Mouse (Mus musculus): ENCODE measurements around the gene Uckl1. TPM values are rescaled to one million over a fixed set of nuclear protein-coding genes. Genes with fewer than 3 reads are reported as not detected.

Gene Uckl1
- total RNA-seq (2023) = 77.5 and 81.8 TPM in 2 replicates

DNA sequence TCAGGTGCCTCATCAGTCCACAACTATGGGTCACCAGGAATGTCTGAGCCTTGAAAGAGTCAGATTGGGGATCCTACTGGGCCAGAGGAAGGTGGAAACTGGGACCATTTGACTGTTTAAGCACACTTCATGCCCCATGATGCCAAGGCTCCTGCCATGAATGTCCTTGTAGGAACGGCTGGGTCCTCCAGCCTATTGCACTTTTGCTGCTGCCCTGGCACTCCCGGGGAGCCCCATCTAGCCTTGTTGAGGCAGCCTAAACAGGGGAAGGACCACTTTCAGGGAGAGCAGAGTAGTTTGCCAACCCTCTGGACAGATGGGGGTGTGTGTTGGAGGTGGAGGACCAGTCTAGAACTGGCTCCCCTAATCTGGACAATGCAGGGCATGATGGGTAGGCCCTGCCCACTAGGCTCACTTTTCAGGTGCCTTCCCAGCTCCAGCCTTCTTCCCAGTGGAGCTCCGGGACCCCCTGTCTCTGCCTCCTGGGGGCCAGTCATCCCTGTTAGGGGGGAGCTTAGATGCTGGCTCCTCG is at the start of gene Uckl1:
Uckl1 (minus strand) TSS at position 482 of the 532 bp plus-strand sequence.

DNA sequence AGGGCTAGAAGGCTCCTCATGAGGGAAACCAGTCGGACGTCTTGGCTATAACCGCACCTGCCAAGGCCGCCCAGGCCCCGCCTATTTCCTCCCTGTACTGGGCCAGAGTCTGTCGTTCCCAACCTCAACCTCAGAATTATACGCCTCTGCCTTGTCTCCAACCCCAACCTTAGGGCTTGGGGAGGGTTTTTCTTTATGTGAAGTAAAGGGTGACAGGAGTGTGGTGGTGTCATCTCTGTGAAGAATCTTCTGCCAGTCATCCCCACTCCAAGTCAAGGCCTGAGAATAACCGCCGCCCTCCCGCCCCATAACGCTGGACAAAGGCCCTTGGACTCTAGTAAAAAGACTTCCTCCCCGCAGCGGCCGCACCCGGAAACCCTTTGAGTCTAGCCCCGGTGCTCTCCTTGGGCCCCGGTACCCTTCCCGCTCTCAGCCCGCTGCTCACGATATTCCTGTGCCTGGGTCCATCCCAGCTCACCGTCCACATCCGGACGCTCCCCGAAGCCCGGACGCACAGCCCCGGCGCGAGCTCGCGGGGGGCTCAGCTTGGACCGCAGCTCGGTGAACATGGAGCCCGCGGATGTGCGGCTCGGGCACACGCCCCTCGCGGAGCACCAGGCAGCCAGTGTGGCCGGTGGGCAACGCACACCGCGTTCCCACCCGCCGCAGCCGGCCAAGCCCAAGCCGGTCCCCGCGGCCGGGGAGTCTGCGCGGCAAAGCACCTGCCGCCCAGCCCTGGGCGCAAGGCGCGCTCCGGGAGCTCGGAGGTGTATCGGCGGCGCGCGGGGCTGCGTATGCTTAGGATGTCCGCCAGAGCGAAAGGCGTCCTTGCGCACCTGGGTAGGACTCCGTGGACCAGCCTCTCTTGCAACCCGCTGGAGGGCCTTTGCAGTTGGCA is 14.0 kb upstream of the Uckl1 start, which contains the start of gene Samd10:
Samd10 (minus strand) TSS at position 759 of the 898 bp plus-strand sequence.

DNA sequence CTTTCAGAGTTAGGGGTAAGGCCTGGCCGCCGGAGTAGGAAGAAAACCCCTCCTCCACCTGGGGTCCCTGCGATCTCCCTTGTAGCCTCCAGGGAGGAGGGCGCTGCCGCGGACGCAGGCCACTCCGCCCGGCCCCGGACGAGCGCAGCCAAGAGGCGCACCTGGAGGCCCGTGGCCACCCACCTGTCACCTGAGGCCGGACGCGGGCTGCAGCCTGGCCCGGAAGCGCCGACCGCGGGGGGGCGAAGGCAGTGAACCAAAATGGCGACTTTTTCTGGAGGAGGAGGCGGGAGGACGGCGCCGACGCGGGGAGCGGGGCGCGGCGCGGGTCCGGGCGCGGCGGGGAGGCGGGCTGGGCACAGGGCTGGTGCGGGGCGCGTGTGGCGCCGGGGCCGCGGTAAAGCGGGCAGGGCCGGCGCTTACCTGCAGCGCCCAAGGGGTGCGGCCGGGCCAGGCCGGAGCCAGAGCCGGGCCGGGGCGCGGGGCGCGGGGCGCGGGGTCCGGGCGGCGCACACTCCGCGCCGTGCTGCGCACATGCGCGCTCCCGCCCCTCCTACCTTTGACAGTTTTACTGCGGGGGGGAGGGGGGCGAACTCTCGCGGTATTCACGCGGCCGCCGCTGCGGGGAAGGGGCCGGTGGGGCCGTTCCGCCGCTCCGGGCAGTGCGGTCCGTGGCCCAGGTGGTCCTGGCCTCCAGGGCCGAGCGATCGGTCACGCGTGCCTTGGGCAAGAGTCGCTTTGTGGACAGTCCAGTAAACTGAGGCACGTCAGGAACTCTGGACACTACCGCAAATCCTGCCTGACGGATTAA is 7.7 kb upstream of the Uckl1 start, which contains the start of gene Zfp512b:
Zfp512b (minus strand) TSS at position 573 of the 811 bp plus-strand sequence.

GRCm38 (mm10) chr2:181591528-181592085 is 6.9 kb upstream of the Uckl1 start, which contains the start of gene Prpf6:
TSS of gene Prpf6 (plus strand) at chr2:181591868.

GRCm38 (mm10) chr2:181520118-181520935 is 64.4 kb downstream of the Uckl1 start, which contains the start of gene Dnajc5:
TSS of gene Dnajc5 (plus strand) at chr2:181520485.

Other genes starting within 250 kb of the Uckl1 start
- 25.9 and 36.3 TPM in 2 replicates for gene Zgpat, start 220.0 kb downstream of the Uckl1 start, total RNA-seq (2023)
- 35.7 and 48.5 TPM in 2 replicates for gene Arfrp1, start 219.5 kb downstream of the Uckl1 start, total RNA-seq (2023)
- 29.8 and 32.7 TPM in 2 replicates for gene Lime1, start 204.8 kb downstream of the Uckl1 start, total RNA-seq (2023)
- 0.22 and 0.48 TPM in 2 replicates for gene Zbtb46, start 125.5 kb downstream of the Uckl1 start, total RNA-seq (2023)
- gene Abhd16b, start 91.7 kb downstream of the Uckl1 start, total RNA-seq (2023) = not detected in 2 replicates
- gene Tpd52l2, start 87.8 kb downstream of the Uckl1 start, total RNA-seq (2023) = 64.4 and 94.3 TPM in 2 replicates
- 132 and 159 TPM in 2 replicates for gene Dnajc5, start 64.4 kb downstream of the Uckl1 start, total RNA-seq (2023)
- 32.6 and 38.4 TPM in 2 replicates for gene Prpf6, start 7.0 kb upstream of the Uckl1 start, total RNA-seq (2023)
- gene Zfp512b, start 7.9 kb upstream of the Uckl1 start, total RNA-seq (2023) = 9.1 and 14.6 TPM in 2 replicates
- 7.9 and 9.4 TPM in 2 replicates for gene Samd10, start 14.3 kb upstream of the Uckl1 start, total RNA-seq (2023)
- not detected in 2 replicates for gene Gm29797, start 72.1 kb upstream of the Uckl1 start, total RNA-seq (2023)
- gene Sox18, start 86.7 kb upstream of the Uckl1 start, total RNA-seq (2023) = 0.25 TPM in 1 of 2 replicates, not detected in the other
- gene Tcea2, start 95.4 kb upstream of the Uckl1 start, total RNA-seq (2023) = 7.5 and 10.1 TPM in 2 replicates
- 245 and 280 TPM in 2 replicates for gene Rgs19, start 109.1 kb upstream of the Uckl1 start, total RNA-seq (2023)
- not detected in 2 replicates for gene Lkaaear1, start 113.5 kb upstream of the Uckl1 start, total RNA-seq (2023)
- gene Oprl1, start 130.1 kb upstream of the Uckl1 start, total RNA-seq (2023) = 0.51 and 0.57 TPM in 2 replicates
- gene Myt1, start 178.4 kb upstream of the Uckl1 start, total RNA-seq (2023) = not detected in 2 replicates

All from neutrophil, adult 65 days (primary cell).